Mouse (Mus musculus): ENCODE data around the gene Cds1. TPM values are rescaled to one million over a fixed set of nuclear protein-coding genes. Genes with fewer than 3 reads are reported as not detected.

Cds1 gene
- total RNA-seq, 1 experiment from 2014 or later = 0.70 TPM

DNA sequence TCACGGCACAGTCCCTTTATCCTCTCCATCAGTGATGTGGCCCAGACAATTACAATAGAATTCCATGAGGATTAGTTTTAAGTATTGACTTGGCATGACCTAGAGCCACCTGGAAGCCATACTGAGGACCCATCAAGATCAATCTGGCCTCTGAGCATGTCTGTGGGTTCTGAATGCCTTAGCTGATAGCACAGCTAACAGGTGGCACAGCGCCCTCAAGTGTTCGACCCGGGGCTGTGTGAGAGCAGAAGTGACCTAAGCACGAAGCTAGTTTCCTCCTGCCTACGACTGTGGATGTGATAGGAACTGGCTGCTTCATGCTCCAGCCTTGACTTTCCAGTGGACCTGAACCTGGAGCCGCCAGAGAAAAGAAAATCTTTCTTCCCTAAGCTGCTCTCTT, 89.7 kb downstream of the Cds1 start:
- ATAC-seq (ENCODE audit: extremely low read depth, insufficient number of reproducible peaks, low FRiP score, poor library complexity, severe bottlenecking) = no peak

DNA sequence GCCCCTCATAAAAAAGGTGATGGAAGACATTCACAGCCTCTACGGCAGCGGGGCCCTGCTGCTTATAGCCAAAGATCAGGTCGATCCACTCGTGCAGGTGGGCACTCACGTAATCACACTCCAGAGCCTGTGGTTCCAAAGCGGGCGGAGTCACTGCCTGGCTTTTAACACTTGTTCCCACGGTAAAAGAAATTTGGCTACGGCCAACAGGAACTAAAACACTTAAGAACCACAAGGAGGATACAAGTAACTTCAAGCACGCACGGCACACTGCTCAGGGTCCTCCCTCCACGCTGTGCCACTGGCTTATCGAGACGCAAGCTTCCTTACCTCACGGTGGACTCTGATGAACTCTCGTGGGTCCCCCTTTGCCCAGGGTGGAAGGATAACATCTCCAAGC, 90.5 kb downstream of the Cds1 start:
- ATAC-seq (ENCODE audit: extremely low read depth, insufficient number of reproducible peaks, low FRiP score, poor library complexity, severe bottlenecking) = no peak

DNA sequence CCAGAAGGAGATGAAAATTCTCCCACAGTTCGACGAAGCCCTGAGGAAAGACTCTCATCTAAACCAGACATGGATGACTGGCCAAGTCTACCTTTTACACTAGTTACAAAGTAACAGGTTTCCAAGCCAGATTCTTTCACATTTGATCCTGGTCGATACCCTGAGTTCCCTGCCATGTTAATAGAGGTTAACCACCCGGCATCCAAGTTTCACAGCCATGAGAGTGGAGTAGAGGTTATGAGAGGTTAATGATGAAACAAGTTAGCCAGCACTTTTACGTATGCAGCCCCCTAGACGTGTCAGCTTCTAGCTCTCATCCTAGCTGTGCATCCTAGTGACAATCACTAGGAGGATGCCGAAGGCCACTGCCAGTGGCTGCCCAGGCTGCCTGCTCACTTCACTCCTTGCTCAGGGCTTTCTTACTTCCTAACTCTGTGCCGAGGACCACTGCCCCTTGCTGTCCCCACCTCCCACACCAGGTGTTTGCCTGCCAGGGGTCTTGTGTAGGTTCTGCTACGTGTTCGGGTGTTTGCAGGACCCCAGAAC, 94.0 kb downstream of the Cds1 start:
- ATAC-seq (ENCODE audit: extremely low read depth, insufficient number of reproducible peaks, low FRiP score, poor library complexity, severe bottlenecking) = no peak

DNA sequence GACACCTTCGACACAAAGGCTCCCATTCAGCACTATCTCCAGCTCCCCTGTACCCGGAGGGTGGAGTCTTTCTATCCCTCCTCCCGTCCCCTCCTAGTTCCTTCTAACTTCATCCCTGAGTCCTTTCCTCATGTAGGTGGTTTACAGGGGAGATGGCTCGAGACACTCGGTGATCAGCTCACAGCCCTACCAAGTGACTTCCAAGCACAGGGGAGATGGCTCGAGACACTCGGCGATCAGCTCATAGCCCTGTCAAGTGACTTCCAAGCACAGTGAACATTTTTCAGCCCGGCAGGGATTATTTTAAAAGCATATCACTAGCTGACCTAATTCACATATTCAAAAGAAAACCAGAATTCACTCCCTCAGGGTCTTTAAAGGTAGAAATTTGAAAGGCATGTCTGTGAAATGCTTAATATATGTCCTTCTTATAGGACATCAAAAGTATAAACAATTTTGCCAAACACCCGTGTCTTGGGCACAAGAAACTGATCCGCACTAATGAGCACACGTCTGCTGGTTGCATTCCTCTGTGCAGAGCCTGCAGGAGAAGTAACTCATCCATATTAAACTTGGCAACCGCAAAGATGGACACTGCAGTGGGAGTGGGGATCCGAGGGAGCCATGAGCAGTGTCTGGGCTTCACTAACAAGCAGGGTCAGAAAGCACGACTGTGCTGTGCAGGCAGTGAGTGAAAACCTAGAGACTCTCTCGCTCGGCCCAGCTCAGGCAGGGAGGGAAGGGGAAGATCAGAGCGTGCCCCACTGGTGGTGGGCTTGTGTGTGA, 97.0 kb downstream of the Cds1 start:
- no peak for ATAC-seq (ENCODE audit: extremely low read depth, insufficient number of reproducible peaks, low FRiP score, poor library complexity, severe bottlenecking)

DNA sequence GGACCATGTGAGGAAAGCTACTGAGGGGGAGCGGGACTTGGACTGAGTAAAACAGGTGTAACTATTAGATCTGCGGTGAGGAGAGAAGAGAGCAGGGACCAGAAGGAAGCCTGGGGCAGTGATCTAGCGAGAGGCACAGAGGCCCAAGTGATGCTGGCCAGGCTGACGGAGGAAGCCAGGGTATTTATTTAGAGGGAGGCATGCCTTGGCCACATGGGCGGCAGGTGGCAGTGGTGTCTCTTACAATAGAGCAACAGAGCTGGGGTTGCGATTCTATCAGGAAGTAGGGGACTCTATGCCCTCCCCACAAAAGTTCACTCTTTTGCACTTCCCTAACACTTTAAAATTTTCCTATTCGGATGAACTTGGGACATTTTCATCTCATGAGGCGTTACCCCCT, 97.7 kb downstream of the Cds1 start:
- ATAC-seq (ENCODE audit: extremely low read depth, insufficient number of reproducible peaks, low FRiP score, poor library complexity, severe bottlenecking) = no peak

DNA sequence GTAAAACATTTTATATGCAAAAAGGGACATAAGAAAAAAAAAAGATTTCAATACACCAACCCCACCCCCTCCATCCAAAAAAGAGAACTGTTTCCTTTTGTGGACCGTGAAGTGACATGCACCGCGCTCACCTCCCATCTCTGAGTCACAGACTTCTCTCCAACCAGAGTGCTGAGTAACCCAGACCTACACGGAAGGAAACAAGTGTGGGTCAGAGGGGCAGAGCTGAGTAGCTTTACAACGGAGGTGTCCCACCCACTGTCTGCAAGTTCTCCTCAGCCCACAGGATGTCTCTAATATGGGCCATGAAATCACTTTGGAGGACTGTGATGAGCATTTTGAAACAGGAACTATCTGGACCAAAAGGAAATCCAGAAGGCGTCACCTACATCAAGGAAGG, 99.0 kb downstream of the Cds1 start:
- no peak for ATAC-seq (ENCODE audit: extremely low read depth, insufficient number of reproducible peaks, low FRiP score, poor library complexity, severe bottlenecking)

DNA sequence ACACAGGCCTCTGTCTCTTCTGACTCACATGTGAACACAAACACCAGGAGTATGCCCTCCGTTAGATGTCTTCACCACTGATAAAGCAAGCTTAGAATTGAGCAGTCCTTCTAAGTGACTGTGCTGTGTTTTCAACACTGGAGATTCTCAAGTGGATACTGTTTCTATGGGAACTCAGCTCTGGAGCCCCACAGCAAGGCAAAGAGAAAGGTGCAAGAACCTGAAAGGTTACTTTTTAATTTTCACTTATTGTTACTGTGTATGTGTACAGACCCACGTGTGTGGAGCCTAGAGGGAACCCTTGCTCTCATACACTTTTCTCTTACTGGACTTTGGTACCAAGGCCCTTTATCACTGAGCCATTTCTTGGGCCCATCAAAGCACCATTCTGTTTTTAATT, 101.8 kb downstream of the Cds1 start:
- no peak for ATAC-seq (ENCODE audit: extremely low read depth, insufficient number of reproducible peaks, low FRiP score, poor library complexity, severe bottlenecking)

Other genes with a start within 250 kb of the Cds1 start
- not detected in 2 replicates for gene Nkx6-1, start 100.1 kb upstream of the Cds1 start, total RNA-seq (2017)

All from neutrophil, adult 5-6 weeks (primary cell).